Comparison of ENCODE assay signal across 22 mouse cellular contexts in the genomic region with DNA sequence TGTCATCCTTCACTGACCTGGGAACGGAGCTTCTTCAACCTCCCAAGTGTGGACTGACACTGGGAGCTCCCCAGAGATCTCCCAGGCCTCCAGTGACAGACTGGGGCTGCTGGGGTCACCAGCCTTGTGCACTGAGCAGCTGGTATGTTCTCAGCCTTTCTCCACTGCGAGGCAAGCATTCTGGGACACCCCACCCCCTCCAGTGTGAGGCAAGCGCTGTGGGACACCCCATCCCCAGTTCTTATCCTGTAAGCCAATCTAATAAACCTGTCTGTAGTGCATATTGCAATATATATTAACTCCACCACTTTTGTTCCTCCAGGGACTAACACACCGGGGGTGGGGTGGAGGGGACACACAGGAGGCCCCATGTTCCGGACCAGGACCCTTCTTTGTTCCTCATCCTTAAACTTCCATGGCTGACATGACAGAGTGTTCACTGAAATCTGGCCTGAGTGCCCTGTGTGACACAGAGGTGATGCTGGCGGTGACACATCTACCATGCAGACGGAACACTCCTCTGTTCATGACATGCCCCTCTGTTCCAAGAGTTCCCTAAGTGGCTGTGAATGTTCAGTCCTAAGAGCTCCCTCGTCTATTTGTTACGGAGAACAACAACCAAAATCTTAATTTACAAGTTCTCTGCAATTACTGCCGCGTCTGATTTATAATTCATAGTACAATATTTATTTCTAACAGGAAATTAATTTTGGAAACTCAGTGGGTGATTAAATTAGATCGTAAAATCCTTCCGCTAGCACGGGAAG.
DNase-seq lines count a peak whose midpoint lies in the region; ATAC-seq and TF ChIP-seq lines count a peak whose summit lies in the region.
"Had no signal": no experiment of that assay in that cellular context is flagged by ENCODE, and none has a peak within 500 bp of the region (broad histone marks: within the 10 kb centered on the region; RNA-seq: fewer than 3 reads in every experiment).

No protein-coding gene starts in this region.

- no peaks in the 10 kb centered on the region for H3K36me3 ChIP-seq in lung, postnatal 0 days (ENCODE audit: insufficient read depth, low read length)
- no peaks in the 10 kb centered on the region for H3K36me3 ChIP-seq in neural tube, embryonic 15.5 days
- H3K36me3 ChIP-seq: heart, embryonic 12.5 days; limb, embryonic 12.5 days; liver, embryonic 13.5 days; stomach, embryonic 15.5 days had no signal

- peak; percentile 66 for ATAC-seq in lung, postnatal 0 days
- peak; percentile 75 for ATAC-seq in neural tube, embryonic 15.5 days (ENCODE audit: low FRiP score)

- peak; percentile 13 for DNase-seq in lung, postnatal 0 days (ENCODE audit: low spot score)
- no peak for DNase-seq in lung, postnatal 36 days
- peak; percentile 26 for DNase-seq in kidney, adult 18-20 months
- DNase-seq in kidney, postnatal 10 days, result peak; percentile 81
- DNase-seq in cerebellum, postnatal 10 days, result no peak
- no peak for DNase-seq in left cerebral cortex, adult 9 months (ENCODE audit: low spot score in 2 of 2)
- DNase-seq: adrenal gland, postnatal 36 days; cerebellum, adult 11-12 months; cerebellum, postnatal 36 days; heart, adult 11 months; heart, postnatal 14 days; layer of hippocampus, adult 9-11 months; liver, embryonic 13.5 days; lung, embryonic 14.5 days; thymus, adult 18-20 months; thymus, postnatal 4 days had no signal

- H3K4me3 ChIP-seq in lung, postnatal 0 days (ENCODE audit: low read depth, low read length), result no peak overlapping the region
- no peak overlapping the region for H3K4me3 ChIP-seq in neural tube, embryonic 15.5 days (replicated peaks)
- H3K4me3 ChIP-seq: heart, embryonic 12.5 days; left cerebral cortex, adult 2 months; limb, embryonic 12.5 days; liver, embryonic 13.5 days; megakaryocyte, embryonic 14.5 days; stomach, embryonic 15.5 days had no signal

- H3K4me1 ChIP-seq in lung, postnatal 0 days (ENCODE audit: insufficient read depth, low read depth, low read length), result no peaks in the 10 kb centered on the region
- H3K4me1 ChIP-seq in neural tube, embryonic 15.5 days, result peaks cover 21% of the 10 kb centered on the region
- H3K4me1 ChIP-seq: heart, embryonic 12.5 days; liver, embryonic 13.5 days had no signal

- no peaks in the 10 kb centered on the region for H3K27me3 ChIP-seq in lung, postnatal 0 days (replicated peaks; ENCODE audit: insufficient read depth, low read length)
- no peaks in the 10 kb centered on the region for H3K27me3 ChIP-seq in neural tube, embryonic 15.5 days (replicated peaks)
- H3K27me3 ChIP-seq: heart, embryonic 12.5 days; limb, embryonic 12.5 days; liver, embryonic 13.5 days; megakaryocyte, embryonic 14.5 days; stomach, embryonic 15.5 days had no signal

- H3K9me3 ChIP-seq in lung, postnatal 0 days (ENCODE audit: low read length), result no peaks in the 10 kb centered on the region
- H3K9me3 ChIP-seq in neural tube, embryonic 15.5 days (replicated peaks), result no peaks in the 10 kb centered on the region
- H3K9me3 ChIP-seq: liver, embryonic 13.5 days; stomach, embryonic 15.5 days had no signal

- TF ChIP-seq EP300 in lung, postnatal 0 days (IDR thresholded peaks at IDR 0.05), result no peak

- WGBS in lung, postnatal 0 days, result 66% methylated on average over 14 of the region's 14 CpGs
- 48% methylated on average over 14 of the region's 14 CpGs for WGBS in neural tube, embryonic 15.5 days

- H3K27ac ChIP-seq in lung, postnatal 0 days (ENCODE audit: low read length), result no peak overlapping the region
- peak overlapping the region; percentile 38 for H3K27ac ChIP-seq in neural tube, embryonic 15.5 days (replicated peaks)
- H3K27ac ChIP-seq: left cerebral cortex, adult 2 months; limb, embryonic 12.5 days; liver, embryonic 13.5 days; stomach, embryonic 15.5 days had no signal

- H3K9ac ChIP-seq in lung, postnatal 0 days (replicated peaks; ENCODE audit: low read depth), result no peak overlapping the region
- no peak overlapping the region for H3K9ac ChIP-seq in neural tube, embryonic 15.5 days (replicated peaks)
- H3K9ac ChIP-seq: heart, embryonic 12.5 days; limb, embryonic 12.5 days; liver, embryonic 13.5 days; lung, embryonic 14.5 days; stomach, embryonic 15.5 days had no signal

- no peak overlapping the region for H3K4me2 ChIP-seq in lung, postnatal 0 days (replicated peaks; ENCODE audit: low read depth, low read length)
- no peak overlapping the region for H3K4me2 ChIP-seq in neural tube, embryonic 15.5 days
- H3K4me2 ChIP-seq: heart, embryonic 12.5 days; limb, embryonic 12.5 days; liver, embryonic 13.5 days; lung, embryonic 14.5 days; stomach, embryonic 15.5 days had no signal

- TF ChIP-seq CTCF in lung, postnatal 0 days (IDR thresholded peaks at IDR 0.05), result no peak

Comparison
In these comparisons a context has a peak if more than half of its experiments do, and no peak if none do; other contexts are left out.
1. DNase-seq: peak in lung, postnatal 0 days (single experiment), kidney, adult 18-20 months (single experiment) and kidney, postnatal 10 days (single experiment); none in lung, postnatal 36 days (single experiment), cerebellum, postnatal 10 days (0 of 2) and left cerebral cortex, adult 9 months (0 of 2).